Mouse (Mus musculus) adrenal gland, adult 2 months (tissue): ENCODE data around the gene Mrm2. TPM values are rescaled to one million over a fixed set of nuclear protein-coding genes. Genes with fewer than 3 reads are reported as not detected.
"Not testable (repeated sequence)": the region's sequence is repeated elsewhere in the genome, so short reads cannot be mapped to it uniquely, and the experiment has no call there.

Source experiments
- DNase-seq: peaks from one replicate; pipeline ENCODE4 v3.0.0; 2021
- long read RNA-seq: library from polyadenylated mRNA; stranded (forward); transcript quantifications from one replicate; pipeline ENCODE4 v2.0.0, GENCODE M21; 2021
- polyA plus RNA-seq: library from polyadenylated mRNA; depleted of rRNA; stranded (reverse); fragments of >200 nt; gene quantifications from 2 replicates; pipeline ENCODE4 v1.2.3, GENCODE M21; 2012; rRNA removed
- total RNA-seq, 2 experiments: library from RNA; stranded (reverse); gene quantifications; 2 replicates each; pipeline ENCODE4 v1.2.3; 2021

Mrm2 gene
- total RNA-seq, result 10 to 100 TPM in 1 of 2 experiments, 1 to 10 TPM in 1; 9.2 to 22.6 TPM
- polyA plus RNA-seq, result 9.6 and 10.1 TPM in 2 replicates
- long read RNA-seq, transcript Mrm2-201 (3 exons, 1,443 nt), result major isoform, 15 of 17 reads
- long read RNA-seq, partial matches to known transcripts, result 2 of 17 reads
- long read RNA-seq, other reads (novel, unspliced or antisense), result 0 of 17 reads

DNA sequence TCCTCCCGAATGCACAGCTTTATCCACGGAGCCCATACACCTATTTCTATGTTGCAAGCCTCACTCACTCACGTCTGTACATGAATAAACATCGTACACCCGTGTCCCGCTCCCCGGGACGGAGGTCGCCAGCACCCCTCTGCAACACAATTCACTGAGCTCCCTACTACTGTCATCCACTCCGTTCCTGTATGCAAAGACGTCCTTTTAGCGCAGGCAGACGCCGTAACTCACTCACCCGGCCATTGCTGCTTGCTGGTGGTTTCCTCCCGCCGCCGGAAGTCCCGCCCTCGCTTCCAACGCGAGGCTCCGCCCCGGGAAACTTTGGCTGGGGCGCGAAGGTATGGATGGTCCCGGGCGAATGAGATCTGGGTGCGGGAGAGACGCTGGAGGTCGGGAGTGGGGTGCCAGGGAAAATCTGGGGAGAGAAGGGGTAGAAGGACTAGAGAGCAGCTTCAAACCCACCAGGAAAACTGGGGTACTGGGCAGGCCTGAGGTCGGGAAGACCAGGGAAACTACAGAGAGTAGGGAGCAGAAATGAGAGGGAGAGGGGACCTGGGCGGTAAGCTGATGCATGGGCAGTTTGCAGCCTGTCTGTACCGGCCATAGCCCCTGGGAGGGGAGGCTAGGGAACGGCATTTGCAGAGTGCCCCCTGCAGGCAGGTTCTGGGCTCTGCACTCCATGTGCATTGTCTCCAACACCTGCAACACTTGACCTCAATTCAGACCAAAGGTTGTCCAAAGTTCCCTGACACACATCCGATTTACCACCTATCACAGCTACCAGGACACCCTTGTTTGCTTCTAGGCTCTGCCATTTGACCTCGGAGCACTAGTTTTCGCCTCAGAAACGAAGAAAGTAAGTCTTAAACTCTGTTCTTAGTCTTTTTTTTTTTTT is at the start of gene Mrm2:
Gene Mrm2 (minus strand): TSS at position 284 of the 898 bp plus-strand sequence.
- peak; percentile 91 for DNase-seq

DNA sequence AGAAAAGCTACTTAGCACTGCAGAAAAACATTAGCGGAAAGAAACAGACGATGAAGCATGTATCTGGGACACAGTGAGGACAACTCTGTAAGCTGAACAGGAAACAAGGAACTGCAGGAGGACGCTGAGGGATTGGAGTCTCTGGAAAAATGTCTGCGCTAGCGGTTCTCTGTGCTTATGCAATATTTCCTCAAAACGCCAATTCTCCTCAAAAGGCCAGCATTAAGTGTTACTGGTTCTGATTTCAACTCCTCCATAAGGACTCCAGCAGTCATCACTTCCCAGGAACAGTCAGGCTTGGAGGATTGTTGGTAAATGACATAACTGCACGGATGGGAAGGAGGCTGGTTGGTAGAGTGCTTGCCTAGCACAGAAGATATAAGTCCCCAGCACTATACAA is 49.5 kb upstream of the Mrm2 start:
- DNase-seq, result no peak

DNA sequence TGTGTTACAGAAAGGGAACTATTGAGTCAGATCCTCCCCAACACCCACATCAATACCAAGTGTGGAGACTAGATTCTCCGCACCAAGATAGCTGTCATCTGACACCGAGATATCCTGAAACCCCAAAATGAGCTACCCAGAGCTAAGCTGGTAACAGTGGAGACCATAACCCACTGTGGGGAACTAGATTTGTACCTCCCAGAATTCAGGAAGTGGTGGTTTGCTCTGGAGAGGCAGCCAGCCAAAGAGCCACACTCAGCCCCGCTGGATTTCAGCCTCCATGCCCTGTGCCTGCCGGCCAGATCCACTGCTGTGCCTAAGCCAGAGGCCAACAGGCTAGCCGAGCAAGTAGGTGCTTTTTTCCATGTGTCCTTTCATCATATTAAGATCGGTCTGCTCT is 47.6 kb upstream of the Mrm2 start:
- no peak for DNase-seq

DNA sequence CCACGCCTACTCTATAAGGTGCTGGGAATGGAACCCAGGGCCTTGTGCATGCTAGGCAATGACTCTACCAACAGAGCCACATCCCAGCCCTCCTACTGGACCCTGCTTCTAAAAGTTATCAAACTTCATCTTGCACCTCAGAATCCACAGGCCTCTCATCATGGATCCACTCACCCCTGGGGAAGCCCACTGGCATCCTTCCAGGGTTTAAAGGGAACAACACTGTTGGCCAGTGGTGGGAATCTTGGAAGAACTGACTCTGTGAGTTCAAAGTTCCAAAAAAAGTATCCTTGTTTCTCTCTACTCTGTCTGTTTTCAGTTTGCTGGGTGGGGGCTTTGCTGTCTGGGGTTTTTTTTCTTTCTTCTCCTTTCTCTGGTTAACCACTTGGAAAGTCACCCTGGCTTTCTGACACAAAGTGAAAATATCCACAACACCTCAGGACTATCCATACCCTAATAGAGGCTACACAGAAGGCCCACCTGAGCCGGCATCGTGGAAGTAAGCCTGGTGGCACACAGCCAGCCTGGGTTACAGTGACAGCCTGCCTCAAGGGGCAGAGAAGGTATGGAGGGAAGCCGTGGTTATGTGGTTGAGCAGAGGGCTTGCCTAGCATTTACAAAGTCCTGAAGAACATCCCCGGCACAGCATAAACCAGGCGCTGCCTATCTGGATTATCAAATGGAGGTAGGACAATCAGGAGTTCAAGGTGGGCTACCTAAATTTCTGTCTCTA is 46.6 kb upstream of the Mrm2 start:
- no peak for DNase-seq

DNA sequence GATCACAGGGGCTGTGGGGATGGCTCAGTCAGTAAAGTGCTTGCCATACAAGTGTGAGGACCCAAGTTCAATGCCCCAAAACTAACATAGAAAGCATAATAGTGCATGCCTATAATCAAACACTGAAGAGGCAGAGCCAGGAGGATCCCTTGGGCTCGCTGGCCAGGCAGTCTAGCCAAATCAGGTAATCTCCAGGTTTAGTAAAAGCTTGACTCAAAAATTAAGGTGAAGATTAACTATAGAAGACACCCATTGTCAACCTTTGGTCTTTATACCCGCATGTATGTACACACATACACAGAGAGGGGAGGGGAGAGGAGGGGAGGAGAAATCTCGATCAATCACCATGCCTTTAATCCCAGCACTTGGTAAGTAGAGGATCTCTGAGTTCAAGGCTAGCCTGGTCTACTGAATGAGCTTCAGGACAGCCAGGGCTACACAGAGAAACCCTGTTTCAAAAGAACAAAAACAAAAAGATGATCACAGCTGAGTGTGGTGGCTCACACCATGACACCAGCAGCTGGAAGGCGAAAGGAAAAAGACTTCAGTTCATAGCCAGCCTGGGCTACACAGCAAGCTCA is 43.6 kb upstream of the Mrm2 start:
- DNase-seq, result no peak

DNA sequence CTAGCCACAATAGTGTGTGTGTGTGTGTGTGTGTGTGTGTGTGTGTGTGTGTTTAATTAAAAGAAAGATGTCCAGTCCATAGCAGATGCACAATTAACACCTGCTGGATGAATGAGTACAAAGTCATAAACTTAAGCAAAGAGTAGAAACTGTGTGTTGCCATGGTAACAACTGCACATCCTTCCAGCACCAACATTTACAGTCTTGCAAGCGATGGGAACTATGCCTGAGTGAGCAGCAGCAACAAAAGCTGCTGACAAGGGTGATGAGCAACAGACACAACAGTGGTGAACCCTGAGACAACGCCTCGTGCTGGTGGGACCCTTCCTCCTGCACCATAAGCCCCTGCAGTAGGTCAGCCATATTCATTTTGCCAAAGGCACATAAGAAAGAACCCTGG is 42.5 kb upstream of the Mrm2 start:
- DNase-seq, result no peak

DNA sequence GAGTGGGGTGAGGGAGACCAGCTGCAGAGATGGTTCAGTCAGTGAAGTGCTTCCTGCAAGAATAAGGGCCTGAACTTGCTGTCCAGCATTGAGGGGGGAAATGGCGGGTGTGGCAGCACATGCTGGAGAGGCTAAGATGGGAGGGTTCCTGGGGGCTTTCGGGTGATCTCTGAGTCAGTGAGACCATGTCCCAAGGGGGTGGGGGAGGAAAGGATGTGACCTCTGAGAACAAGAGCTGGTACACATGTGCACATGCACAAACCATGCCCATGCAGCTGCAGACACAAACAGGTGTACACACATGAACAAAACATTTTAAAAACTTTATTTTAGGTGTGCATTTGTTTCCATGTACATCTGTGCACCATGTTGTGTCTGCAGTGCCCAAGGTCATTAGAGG is 42.0 kb upstream of the Mrm2 start:
- DNase-seq, result no peak

DNA sequence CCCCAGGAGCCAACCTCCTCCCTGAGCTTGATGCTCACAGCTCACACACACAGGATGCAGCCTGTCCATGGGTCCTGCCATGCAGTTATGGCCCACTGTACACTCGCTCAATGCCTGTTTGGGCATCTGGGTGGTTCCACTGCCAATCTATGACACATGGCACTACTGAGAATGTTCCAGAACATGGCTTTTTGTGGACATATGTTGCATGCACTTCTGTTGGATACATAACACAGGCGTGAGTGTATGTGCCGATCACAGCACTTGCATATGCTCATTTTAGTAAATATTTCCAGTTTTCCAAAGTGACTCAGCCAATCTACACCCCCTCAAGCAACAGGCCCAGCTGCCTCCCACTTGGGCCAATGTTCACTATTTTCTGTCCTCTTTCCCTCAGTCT is 40.0 kb upstream of the Mrm2 start:
- no peak for DNase-seq

DNA sequence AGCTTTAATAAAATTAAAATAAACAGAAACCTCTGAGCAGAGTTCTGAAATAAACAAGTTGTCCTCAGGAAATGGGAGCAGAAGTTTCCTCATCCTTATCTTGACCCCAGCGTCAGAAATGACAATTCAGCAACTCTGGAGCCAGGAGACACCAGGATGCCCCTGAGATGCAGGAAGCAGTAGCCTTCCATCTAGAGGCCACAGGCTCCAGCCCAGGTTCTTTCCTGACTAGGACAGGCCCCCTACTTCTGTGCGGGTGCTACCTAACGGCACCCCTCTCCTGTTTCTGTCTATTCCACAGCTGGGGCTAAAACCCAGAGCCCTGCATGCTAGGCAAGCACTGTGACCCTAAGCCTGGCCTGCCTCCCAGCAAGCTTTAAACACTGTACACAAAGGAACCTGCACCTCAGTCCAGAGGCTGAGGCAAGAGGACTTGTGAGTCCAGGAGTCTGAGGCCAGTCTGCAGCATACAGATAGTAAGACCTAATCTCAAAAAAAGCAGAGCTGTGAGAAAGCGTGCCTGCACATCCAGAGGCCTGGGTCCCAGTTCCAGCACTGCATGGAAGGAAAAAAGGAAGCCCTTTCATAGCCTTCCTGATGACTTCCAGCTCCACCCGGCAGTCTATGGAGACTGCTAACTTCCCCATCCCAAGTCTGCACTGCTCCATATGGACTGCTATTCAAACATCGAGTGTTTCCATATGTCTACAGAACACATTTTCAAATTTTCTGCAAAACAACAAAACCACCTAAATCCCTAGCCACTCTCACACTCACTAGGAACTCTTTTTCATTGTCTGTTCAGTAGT is 39.0 kb upstream of the Mrm2 start:
- peak; percentile 41 for DNase-seq

DNA sequence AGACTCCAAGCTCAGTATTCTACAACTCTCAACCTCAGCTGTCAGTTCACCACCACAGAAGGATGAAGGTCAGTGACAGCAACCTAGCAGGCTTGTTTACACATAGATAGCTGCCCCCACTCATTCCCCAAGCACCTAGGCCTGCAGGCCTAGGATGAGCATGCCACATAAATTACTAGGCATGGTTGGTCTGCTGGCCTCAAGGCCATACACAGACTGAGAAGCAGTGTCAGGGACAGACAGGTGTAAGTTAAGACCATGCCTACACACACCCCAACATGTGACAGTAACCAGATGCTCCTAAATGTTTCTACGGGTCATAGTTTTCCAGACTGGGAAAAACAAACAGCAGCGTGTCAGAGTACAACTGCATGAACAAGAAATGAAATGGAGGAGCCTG is 37.8 kb upstream of the Mrm2 start:
- DNase-seq, result no peak

DNA sequence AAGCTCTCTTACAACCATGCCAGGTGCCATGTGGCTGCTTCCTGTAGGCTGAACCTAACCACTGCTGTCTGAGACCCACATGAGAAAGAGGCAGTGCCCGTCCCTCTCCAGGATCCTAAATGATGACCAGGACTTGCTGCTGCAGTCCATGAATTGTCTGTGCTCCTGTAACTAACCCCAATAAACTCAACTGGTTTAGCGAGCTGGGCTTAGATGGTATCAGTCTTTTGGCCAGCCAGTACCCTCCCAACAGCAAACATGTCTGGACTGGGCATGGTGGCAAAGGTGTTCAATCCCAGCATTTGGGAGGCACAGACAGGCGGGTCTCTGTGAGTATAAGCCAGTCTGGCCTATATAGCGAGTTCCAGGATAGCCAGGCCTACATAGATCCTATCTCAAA is 37.2 kb upstream of the Mrm2 start:
- DNase-seq, result no peak

DNA sequence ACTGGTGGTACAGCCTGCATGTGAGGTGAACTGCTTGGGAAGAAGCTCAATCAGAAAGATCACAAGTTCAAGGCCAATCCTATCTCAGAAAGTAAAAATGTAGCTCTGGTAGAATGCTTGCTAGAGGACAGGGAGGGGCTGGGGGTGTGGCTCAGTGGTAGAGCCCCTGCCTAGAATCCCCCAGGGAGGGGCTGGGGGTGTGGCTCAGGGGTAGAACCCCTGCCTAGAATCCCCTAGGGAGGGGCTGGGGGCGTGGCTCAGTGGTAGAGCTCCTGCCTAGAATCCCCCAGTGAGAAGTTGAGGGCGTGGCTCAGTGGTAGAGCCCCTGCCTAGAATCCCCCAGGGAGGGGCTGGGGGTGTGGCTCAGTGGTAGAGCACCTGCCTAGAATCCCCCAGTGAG is 36.4 kb upstream of the Mrm2 start:
- DNase-seq, result not testable (repeated sequence)

DNA sequence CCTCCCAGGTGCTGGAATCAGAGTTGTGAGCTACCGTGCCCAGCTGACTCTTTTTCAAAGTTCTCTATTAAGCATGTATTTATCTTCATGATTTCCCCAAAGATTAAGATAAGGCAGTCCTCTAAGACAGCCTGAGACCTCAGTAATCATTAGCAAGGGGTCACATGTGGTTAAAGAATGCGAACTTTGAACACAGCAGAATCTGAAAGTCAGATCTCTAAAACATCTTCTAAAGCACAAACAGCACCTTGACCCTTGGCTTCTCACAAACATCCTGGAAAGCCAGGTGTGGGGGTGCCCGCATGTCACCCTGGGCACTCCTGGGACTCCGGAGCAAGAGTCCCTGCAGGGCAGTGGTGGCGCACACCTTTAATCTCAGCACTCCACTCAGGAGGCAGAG is 32.7 kb upstream of the Mrm2 start:
- no peak for DNase-seq

DNA sequence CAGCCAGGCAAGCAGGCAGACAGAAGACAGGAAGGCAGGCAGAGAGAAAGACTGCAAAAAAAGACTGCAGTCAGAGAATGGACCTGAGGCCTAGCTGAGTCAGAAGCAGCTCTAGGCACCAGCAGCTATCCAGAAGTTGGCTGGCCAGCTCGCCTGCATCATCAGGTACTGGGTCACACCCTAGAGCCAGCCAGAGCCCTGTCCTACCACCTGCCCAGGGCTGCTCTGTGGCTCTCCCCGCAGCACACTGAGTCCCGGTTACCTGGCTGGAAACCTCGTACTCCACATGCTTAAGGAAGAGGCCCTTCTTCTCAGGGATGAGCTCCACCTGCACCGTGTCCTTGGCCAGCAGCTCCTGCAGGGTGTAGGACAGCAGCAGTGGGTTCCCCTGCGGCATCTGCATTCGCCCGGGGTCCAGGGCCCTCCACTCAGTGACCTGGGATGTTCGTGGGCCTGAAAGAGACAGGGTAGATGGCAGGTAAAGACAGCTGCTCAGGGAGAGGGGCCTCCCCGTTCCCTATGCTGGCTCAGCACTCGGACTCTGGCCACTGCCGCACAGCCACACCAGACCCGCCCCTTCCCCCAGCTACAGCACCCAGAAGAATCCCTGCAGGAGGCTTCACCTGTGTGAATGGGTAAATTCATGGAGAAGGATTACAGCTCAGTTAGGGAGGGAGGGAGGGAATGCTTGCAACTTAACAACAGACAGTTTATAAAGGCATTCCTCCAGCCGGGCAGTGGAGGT is 28.4 kb upstream of the Mrm2 start:
- no peak for DNase-seq

DNA sequence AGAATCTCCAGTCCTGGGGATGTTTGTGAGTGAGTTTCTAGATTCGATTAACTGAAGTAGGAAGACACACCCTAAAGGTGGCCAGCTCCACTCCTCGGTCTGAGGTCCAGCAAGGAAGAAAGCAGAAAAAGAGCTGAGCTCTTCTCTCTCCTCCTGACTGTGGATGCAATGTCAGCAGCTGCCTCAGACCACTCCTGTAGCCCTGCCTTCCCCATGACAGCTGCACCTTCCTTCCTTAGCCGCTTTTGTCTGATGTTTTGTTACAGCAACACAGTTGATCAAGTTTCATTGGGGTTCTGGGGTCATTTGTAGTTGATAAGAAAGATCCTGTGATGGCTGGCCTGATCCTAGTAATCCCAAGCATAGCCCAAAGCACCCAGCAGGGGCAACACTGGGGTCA is 25.8 kb upstream of the Mrm2 start:
- DNase-seq, result no peak

DNA sequence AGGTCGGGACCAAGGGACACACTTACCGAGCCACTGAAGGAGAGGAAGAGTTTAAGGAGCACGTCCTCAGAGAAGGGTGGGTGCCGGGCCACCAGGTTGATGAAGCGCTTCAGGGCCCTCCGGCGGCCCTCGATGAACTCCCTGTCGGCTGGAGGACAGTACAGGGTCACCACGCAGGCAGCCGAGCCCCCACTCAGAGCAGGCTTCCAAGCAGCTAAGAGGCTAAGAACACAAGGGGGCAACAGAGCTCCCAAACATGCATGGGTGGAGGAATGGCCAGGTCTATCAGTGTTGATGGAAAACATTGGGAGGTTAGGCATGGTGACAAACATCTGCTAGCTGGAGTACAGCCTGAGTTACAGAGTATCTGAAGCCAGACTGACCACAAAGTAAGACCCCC is 24.2 kb upstream of the Mrm2 start:
- no peak for DNase-seq

DNA sequence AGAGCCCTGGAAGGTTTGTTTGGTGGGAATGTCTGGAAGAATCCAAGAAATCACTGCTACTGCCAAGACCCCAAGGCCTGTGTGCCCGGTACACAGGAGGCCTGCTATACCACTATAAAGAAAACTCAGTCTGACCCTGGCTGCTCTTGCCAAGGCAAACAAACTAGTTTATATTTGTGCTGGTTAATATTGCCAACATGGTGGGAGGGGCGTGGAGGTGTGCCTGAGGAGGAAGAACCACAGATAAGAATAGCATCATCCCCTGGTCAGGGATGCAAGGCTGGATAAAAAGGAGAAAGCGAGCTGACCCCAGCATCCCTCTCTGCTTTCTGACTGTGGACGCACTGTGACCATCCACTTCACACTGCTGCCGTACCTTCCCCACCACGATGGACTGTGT is 20.7 kb upstream of the Mrm2 start:
- no peak for DNase-seq

DNA sequence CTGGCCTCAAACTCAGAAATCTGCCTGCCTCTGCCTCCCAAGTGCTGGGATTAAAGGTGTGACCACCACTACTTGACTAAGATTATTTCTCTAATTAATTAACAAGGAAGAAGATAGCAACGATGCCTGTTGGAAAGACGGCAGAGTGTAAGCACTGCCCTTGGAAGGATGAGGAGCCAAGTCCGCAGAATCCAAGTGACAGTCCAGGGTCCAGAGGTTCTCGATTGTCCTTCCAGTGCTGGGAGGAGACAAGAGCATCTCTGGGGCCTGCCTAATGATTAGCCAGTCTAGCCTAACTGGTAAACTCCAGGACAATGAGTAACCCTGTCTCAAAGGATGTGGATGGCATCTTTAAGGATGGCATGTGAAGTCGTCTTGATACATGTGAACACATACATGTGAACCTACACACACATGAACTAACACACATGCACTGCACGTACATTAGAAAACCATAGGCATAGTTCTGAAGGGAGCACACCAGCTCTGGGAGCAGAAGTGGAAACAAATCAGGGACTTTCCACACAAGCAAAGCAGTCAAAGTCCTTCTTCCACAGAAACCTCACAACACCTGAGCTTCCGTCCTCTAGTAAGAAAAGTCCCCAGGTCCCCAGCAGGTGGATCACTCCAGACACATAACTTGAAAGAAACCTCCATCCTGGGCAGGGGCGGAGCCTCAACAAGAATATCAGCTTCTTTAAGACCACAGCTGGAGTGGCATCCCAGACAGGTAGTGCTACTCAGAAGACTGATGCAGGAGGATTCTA is 19.2 kb upstream of the Mrm2 start:
- no peak for DNase-seq

DNA sequence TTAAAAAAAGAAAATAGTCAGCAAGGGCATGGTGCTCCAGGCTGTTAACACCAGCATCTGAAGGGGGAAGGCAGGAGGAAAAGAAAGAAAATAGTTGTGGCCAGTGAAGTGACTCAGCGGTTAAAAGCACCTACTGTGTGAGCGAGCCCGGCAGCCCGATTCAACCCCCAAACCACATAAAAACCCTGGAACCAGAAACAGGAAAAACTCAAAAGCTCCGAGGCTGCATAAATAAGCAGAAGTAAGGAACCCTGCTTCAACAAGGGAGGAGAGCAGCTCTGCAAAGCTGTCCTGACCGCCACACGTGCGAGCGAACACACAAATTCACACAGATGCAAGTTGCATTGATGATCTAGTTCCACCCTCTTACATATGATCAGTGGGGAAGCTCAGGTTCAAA is 18.2 kb upstream of the Mrm2 start:
- no peak for DNase-seq

DNA sequence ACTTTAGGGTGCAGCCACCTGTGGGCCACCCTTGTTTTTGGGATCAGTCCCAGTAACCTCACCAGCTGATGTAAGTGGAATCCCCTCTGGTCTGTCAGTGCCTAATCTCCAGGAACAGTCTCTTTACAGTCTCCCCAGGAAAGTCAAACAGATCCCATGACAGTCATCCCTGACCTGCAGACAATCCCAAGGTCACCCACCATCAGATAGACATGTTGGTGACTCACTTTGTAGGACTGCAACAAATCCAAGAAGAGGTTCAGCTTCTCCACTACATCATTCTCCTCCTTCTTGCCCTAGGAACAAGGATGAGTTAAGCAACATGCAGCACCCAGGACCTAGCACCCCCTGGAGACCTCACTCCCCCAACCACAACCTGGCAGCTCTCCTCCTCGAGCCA is 14.4 kb upstream of the Mrm2 start:
- DNase-seq, result peak; percentile 44
